Mouse (Mus musculus) activated CD4-positive, CD25-positive, alpha-beta regulatory T cell, adult 4 months (primary cell): ENCODE measurements around the gene Aldh3b1. TPM values are rescaled to one million over a fixed set of nuclear protein-coding genes. Genes with fewer than 3 reads are reported as not detected.

Experiments
- ATAC-seq: one replicate; pipeline ENCODE4 v1.8.0; 2017
- polyA plus RNA-seq, 2 experiments: library from polyadenylated mRNA; unstranded; fragments of 100-300 nt; shearing (Covaris generic); gene quantifications; one replicate each; pipeline ENCODE4 v1.2.1; 2017

Gene Aldh3b1
- polyA plus RNA-seq, 2 experiments from 2014 or later = 0.83 TPM; not detected in 1

DNA sequence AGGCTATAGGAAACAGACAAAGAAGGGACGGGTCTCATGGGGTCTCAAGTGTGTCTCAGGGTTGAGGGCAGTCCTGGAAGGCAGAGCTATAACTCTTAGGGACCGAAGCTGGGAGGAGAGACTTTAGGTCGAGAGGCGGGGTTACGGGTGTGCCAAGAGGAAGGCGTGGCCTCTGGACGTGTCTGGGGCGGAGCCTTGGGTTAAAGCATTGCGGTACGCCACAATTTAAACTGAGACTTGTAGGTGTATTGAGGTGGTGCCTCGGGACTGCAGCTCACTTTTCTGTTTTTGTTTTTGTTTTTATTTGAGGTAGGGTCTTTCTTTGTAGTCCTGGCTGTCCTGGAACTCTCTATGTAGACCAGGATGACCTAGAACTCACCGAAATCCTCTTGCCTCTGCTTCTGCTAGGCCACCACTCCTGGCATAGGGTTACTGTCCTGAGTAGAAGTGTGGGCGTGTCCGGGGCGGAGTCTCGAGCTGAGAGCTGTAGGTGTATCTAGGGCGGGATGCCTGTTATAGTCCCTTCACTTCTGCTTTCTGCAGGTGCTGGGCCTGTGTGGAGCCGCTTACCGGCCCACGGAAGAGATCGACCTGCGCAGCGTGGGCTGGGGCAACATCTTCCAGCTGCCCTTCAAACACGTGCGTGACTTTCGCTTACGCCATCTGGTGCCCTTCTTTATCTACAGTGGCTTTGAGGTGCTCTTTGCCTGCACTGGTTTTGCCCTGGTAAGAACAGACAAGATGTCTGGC lies 13.6 kb upstream of the Aldh3b1 start:
- peak; percentile 80 for ATAC-seq

- ATAC-seq = no peak
These were observed 12.7 kb upstream of the Aldh3b1 start for GRCm38 (mm10) chr19:3942315-3942714.

- peak; percentile 45 for ATAC-seq
These were observed 6.6 kb upstream of the Aldh3b1 start for GRCm38 (mm10) chr19:3935896-3936850.

- peak; percentile 88 for ATAC-seq
These were observed 5.7 kb upstream of the Aldh3b1 start, which contains the start of gene Unc93b1 for GRCm38 (mm10) chr19:3935032-3935895. Unc93b1 (plus strand) TSS chr19:3935186.

- ATAC-seq = no peak
These were observed 2.1 kb upstream of the Aldh3b1 start for GRCm38 (mm10) chr19:3931716-3932115.

DNA sequence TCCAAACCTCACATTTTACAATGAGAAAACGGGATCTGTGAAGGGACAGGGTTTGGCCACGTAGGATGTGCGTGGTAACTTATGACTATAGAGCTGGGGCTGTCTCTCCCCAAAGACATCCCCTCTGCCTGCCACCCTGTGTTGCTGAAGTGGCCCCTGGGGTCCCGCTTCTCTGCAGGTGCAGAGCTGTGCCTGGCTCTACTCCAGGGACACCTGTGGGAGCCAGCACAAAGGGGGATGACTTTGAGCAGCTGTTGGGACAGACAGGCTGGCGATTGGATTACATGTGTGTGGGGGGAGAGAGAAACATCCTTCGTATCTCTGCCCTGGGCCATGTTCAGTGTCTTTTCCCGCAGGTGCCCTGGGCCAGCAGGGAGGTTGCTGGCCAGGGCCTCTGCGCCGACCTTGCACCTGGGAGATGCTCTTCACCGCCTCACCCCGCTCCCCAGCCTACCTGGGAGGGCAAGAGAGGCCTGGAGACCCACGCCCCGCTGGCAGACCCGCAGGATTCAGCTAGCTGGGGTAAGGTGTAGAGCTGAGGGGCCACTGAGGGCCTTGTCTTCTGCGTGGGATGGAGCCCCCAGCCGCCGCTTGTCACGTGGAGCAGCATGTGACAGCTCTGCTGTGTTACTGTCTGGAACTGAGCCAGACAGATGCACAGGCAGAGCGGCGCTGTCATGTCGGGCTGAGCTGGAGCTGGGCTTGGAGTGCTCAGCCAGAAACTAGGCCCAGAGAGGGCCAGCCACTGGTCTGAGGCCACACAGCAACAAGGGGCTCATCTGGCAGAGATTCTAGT lies 852 bp upstream of the Aldh3b1 start:
- ATAC-seq = no peak

- ATAC-seq = no peak
These were observed 829 bp downstream of the Aldh3b1 start for GRCm38 (mm10) chr19:3928779-3929178.

DNA sequence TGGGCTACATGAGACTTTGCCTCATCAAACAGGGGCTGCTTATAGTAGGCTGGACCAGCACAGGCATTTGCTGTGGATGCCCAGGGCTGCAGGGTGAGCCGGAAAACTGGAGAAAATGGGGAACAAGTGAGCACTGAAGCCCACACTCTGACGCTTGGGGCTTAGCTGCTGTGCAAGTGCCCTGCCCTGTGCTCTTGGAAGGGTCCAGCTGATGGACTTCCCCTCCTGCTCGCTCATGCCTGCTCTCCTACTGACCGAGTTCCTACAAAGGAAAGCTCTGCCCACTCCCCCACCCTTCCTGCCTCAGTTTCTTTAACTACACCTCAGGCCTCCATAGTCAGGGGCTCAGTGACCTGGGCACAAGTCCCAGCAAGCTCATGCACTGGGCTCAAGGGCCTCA lies 1.6 kb downstream of the Aldh3b1 start:
- ATAC-seq = no peak

DNA sequence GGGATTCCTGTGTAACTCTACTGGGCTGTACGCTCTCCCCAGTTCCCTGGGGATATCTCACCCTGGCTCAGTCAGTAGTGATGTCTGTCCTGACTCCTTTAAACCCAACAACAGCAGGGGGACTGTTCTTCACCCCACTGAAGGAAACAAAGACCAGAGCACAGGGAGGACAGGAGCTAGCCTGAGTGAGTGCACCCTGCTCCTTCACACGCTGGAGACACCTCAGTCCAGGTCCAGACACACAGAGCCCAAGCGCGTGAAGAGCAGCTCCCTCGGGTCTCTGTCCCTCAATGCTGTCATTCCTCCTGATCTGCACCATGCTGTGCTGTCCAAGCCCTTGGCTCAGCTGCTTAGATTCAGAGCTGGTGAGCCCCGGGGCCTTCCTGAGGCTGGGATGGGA lies 2.9 kb downstream of the Aldh3b1 start:
- no peak for ATAC-seq

GRCm38 (mm10) chr19:3926279-3926678 lies 3.3 kb downstream of the Aldh3b1 start:
- ATAC-seq = no peak

- ATAC-seq = no peak
These were observed 3.7 kb downstream of the Aldh3b1 start for GRCm38 (mm10) chr19:3925859-3926258.

- no peak for ATAC-seq
These were observed 4.7 kb downstream of the Aldh3b1 start for GRCm38 (mm10) chr19:3924868-3925267.

GRCm38 (mm10) chr19:3924190-3924589 lies 5.4 kb downstream of the Aldh3b1 start:
- ATAC-seq = no peak

DNA sequence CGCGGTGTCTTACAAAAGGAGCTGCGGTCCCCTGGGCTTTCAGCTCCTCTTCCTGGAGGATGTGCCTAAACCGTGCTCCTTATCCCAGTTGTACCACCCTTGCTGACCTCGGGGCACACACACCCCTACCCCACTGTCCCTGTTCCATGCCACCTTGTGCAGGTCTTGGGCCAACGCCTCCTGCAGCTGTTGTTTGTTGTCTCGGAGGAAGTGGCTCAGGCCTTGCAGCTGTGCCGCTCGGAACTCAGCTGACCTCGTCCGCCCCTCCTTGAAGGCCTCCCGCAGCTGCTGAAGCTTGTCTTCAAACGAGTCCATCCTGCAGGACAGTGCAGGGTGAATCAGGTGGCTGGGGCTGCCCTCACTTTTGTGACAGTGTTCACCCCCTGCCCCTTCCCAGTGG lies 6.0 kb downstream of the Aldh3b1 start:
- ATAC-seq = no peak

DNA sequence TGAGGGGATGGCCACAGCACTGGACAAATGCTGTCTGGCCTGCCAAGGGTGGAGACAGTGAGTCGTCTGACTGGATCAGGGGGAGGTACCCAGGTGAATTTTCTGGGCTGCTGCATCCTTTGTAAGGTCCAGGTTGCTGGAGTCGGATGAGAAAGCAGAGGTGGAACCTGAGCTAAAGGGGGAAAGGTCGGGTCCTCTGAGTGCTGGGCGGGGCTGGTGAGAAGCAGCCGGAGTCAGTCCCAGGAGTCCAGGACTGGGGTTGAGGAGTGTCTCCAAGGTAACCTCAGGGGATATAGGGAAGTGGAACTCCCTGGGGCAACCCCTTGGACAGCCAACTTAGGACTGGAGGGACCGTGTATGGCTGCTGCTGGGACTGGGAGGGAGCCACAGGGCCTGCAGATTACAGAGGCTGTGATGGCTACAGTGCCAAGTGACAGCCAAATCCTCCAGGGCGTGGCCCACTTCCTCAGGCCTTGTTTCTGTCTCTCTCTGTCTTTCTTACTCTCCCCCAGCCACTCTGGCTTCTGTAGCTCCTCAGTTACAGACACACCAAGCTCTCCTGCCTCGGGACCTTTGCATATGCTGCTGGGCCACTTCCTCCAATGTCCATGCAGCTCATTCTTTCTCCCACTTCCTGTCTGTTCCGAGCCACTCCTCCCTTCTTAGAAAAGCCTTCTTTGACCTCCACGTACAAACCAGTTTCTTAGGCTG lies 6.8 kb downstream of the Aldh3b1 start:
- ATAC-seq = no peak

DNA sequence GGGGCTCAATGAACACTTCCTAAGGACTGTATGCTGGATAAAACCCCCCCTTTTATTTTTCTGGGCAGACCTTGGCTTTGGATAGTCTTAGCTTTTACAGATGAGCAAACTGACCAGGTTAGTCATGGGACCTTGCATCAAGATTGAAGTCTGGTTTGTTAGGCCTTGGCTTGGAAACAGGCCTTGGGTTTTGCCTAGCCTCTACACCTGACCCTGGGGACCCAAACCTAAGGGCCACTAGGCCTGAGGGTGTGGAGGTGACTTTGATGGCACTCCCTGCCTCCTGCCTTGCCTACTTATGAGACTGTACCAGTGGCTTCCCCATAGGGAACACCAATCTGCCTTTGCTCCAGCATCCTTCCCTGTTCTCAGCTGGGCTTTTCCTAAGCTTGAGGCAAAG lies 9.7 kb downstream of the Aldh3b1 start:
- no peak for ATAC-seq

DNA sequence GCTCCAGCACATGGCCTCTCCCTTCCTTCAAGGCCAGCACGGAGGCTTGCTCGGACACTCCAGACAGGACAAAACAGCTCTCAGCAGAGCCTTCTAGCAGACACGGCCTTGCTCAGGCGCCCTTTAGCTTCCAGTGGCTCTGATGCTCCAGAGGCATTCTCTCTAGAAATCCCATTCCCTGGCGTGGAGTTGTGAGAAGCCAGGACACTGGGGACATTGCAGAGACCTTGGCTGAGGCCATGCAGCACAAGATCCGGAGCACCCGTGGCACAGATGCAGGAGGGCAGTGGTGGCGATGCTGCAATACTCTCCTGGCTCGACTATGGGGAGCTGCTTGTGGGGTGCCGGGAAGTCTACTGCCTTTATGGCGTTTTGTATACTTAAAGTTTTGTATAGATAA lies 12.9 kb downstream of the Aldh3b1 start:
- ATAC-seq = no peak

DNA sequence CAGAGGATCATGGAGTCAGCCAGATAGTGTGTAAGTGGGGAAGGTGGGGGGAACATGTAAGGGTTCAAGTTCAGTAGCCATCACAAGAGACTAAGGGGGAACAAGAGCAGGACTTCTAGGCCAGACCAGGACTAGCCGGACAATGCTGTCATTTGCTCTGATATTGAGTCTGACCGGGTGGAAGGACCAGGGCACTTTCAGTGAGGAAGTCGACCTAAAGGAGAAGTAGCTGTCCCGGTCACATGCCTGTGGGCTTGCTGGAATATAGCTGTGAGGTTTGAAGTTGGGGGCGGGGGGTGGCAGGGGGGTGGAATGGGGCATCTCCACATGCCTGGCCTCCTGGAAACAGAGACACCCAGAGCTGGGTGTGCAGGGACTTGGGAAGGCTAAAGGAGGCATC lies 15.1 kb downstream of the Aldh3b1 start:
- ATAC-seq = no peak

GRCm38 (mm10) chr19:3913692-3914091 lies 15.9 kb downstream of the Aldh3b1 start:
- no peak for ATAC-seq

DNA sequence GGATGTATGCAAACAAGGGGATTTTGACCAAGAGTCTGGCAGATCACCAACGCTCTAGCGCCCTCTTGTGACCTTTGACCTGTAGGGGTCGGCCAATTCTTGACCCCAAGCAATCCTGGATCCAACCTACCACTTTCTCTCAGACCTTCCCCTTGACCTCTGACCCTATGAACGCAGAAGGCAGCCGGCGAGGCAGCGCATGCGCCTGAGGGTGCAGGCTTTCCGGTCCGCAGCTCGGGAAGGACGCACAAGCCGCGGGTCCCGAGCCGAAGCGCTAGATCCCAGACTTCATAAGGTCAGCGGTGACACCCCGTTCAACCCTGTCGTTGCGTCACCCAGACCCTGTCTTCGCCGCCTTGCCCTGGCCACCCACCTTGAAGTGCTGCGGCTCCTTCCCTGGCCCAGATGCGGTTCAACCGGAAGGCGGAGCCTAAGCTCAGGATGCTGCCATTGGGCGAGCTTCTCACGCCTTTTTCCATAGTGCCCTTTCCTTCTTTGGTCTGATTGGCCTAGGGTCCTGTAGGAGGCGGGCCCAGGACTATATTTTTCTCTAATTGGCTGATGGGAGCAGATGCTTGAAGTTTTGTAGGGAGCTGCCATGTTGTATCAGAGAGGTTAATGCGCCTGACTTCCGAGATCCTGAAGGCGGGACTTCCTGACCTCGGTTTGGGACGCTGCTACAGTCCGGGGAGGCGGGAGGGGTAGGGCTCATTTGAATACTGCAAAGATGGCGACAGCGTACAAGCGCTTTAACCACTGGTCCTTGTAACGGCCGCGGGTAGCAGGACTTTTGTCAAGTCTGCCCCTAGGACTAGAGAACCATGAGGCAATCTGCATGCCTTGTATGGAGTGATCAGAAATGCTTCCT lies 17.0 kb downstream of the Aldh3b1 start, which contains the start of gene Ndufs8:
Gene Ndufs8 (minus strand): TSS at position 438 of the 868 bp plus-strand sequence.
- ATAC-seq = peak; percentile 98
